Mouse (Mus musculus): Measurements from ENCODE around the gene Ift43. TPM values are rescaled to one million over a fixed set of nuclear protein-coding genes. Genes with fewer than 3 reads are reported as not detected.

The Ift43 gene
- total RNA-seq, 1 experiment, result 16.9 TPM

- Histone ChIP-seq H3K9ac (ENCODE audit: insufficient read depth, low read depth, low read length, poor library complexity, severe bottlenecking) (no peak overlapping the region), H3K27ac (ENCODE audit: insufficient read depth, low read depth, low read length, poor library complexity, severe bottlenecking) (no peak overlapping the region), H3K9me3 (ENCODE audit: control insufficient read depth, insufficient read depth, low read depth, low read length) (no peaks in the 10 kb centered on the region), H3K36me3 (ENCODE audit: control insufficient read depth, insufficient read depth, low read length, poor library complexity, severe bottlenecking) (no peaks in the 10 kb centered on the region), H3K4me3 (ENCODE audit: insufficient read depth in 1 of 2, low read depth in 1 of 2, low read length in 2 of 2, poor library complexity in 1 of 2, severe bottlenecking in 1 of 2) (no peak overlapping the region), H3K4me1 (ENCODE audit: control insufficient read depth in 2 of 2, insufficient read depth in 2 of 2, low read length in 2 of 2, poor library complexity in 1 of 2) (no peaks in the 10 kb centered on the region)
- DNase-seq (ENCODE audit: low read depth, low spot score), result no peak
- in situ Hi-C loops (cut with MboI; ENCODE audit: low sequenced_read_pairs in 2 of 2, unreplicated experiment in 2 of 2), result no loop called here
- no peak for TF ChIP-seq HCFC1 (IDR thresholded peaks at IDR 0.05; ENCODE audit: borderline replicate concordance, insufficient read depth, low read length)
These were observed 32.5 kb upstream of the Ift43 start for GRCm38 (mm10) chr12:86049813-86050212.

GRCm38 (mm10) chr12:86051477-86051876 lies 30.9 kb upstream of the Ift43 start:
- DNase-seq (ENCODE audit: low read depth, low spot score), result no peak
- no peaks in the 10 kb centered on the region for H3K36me3 ChIP-seq (ENCODE audit: control insufficient read depth, insufficient read depth, low read length, poor library complexity, severe bottlenecking)
- no peak overlapping the region for H3K4me3 ChIP-seq (ENCODE audit: insufficient read depth in 1 of 2, low read depth in 1 of 2, low read length in 2 of 2, poor library complexity in 1 of 2, severe bottlenecking in 1 of 2)
- H3K9me3 ChIP-seq (ENCODE audit: control insufficient read depth, insufficient read depth, low read depth, low read length), result no peaks in the 10 kb centered on the region
- H3K4me1 ChIP-seq (ENCODE audit: control insufficient read depth in 2 of 2, insufficient read depth in 2 of 2, low read length in 2 of 2, poor library complexity in 1 of 2), result no peaks in the 10 kb centered on the region
- in situ Hi-C loops (cut with MboI; ENCODE audit: low sequenced_read_pairs in 2 of 2, unreplicated experiment in 2 of 2), result no loop called here
- H3K9ac ChIP-seq (ENCODE audit: insufficient read depth, low read depth, low read length, poor library complexity, severe bottlenecking), result no peak overlapping the region
- TF ChIP-seq ZC3H11A (IDR thresholded peaks at IDR 0.05; ENCODE audit: borderline replicate concordance, low read depth, low read length) (no peak), MAFK (IDR thresholded peaks at IDR 0.05; ENCODE audit: insufficient read depth, low read depth, low read length) (no peak), ZNF384 (IDR thresholded peaks at IDR 0.05; ENCODE audit: low read depth, low read length) (no peak), HCFC1 (IDR thresholded peaks at IDR 0.05; ENCODE audit: borderline replicate concordance, insufficient read depth, low read length) (no peak), CHD2 (IDR thresholded peaks at IDR 0.05; ENCODE audit: low read depth, low read length) (no peak)
- H3K27ac ChIP-seq (ENCODE audit: insufficient read depth, low read depth, low read length, poor library complexity, severe bottlenecking), result no peak overlapping the region

GRCm38 (mm10) chr12:86055306-86055705 lies 27.0 kb upstream of the Ift43 start:
- Histone ChIP-seq H3K4me1 (ENCODE audit: control insufficient read depth in 2 of 2, insufficient read depth in 2 of 2, low read length in 2 of 2, poor library complexity in 1 of 2) (no peaks in the 10 kb centered on the region), H3K27ac (ENCODE audit: insufficient read depth, low read depth, low read length, poor library complexity, severe bottlenecking) (no peak overlapping the region), H3K36me3 (ENCODE audit: control insufficient read depth, insufficient read depth, low read length, poor library complexity, severe bottlenecking) (no peaks in the 10 kb centered on the region), H3K9me3 (ENCODE audit: control insufficient read depth, insufficient read depth, low read depth, low read length) (no peaks in the 10 kb centered on the region), H3K4me3 (ENCODE audit: insufficient read depth in 1 of 2, low read depth in 1 of 2, low read length in 2 of 2, poor library complexity in 1 of 2, severe bottlenecking in 1 of 2) (no peak overlapping the region), H3K9ac (ENCODE audit: insufficient read depth, low read depth, low read length, poor library complexity, severe bottlenecking) (no peak overlapping the region)
- in situ Hi-C loops (cut with MboI; ENCODE audit: low sequenced_read_pairs in 2 of 2, unreplicated experiment in 2 of 2), result no loop called here
- no peak for DNase-seq (ENCODE audit: low read depth, low spot score)
- no peak for TF ChIP-seq MAFK (IDR thresholded peaks at IDR 0.05; ENCODE audit: insufficient read depth, low read depth, low read length)
- TF ChIP-seq CHD2 (IDR thresholded peaks at IDR 0.05; ENCODE audit: low read depth, low read length), result no peak
- TF ChIP-seq ZNF384 (IDR thresholded peaks at IDR 0.05; ENCODE audit: low read depth, low read length), result no peak
- TF ChIP-seq ZC3H11A (IDR thresholded peaks at IDR 0.05; ENCODE audit: borderline replicate concordance, low read depth, low read length), result no peak
- no peak for TF ChIP-seq HCFC1 (IDR thresholded peaks at IDR 0.05; ENCODE audit: borderline replicate concordance, insufficient read depth, low read length)

GRCm38 (mm10) chr12:86056976-86057375 lies 25.4 kb upstream of the Ift43 start:
- in situ Hi-C loops (cut with MboI; ENCODE audit: low sequenced_read_pairs in 2 of 2, unreplicated experiment in 2 of 2), result no loop called here
- no peaks in the 10 kb centered on the region for H3K36me3 ChIP-seq (ENCODE audit: control insufficient read depth, insufficient read depth, low read length, poor library complexity, severe bottlenecking)

GRCm38 (mm10) chr12:86057516-86057915 lies 24.8 kb upstream of the Ift43 start:
- Histone ChIP-seq H3K36me3 (ENCODE audit: control insufficient read depth, insufficient read depth, low read length, poor library complexity, severe bottlenecking) (no peaks in the 10 kb centered on the region), H3K4me3 (ENCODE audit: insufficient read depth in 1 of 2, low read depth in 1 of 2, low read length in 2 of 2, poor library complexity in 1 of 2, severe bottlenecking in 1 of 2) (no peak overlapping the region), H3K27ac (ENCODE audit: insufficient read depth, low read depth, low read length, poor library complexity, severe bottlenecking) (no peak overlapping the region), H3K9ac (ENCODE audit: insufficient read depth, low read depth, low read length, poor library complexity, severe bottlenecking) (no peak overlapping the region), H3K9me3 (ENCODE audit: control insufficient read depth, insufficient read depth, low read depth, low read length) (no peaks in the 10 kb centered on the region), H3K4me1 (ENCODE audit: control insufficient read depth in 2 of 2, insufficient read depth in 2 of 2, low read length in 2 of 2, poor library complexity in 1 of 2) (no peaks in the 10 kb centered on the region)
- in situ Hi-C loops (cut with MboI; ENCODE audit: low sequenced_read_pairs in 2 of 2, unreplicated experiment in 2 of 2), result no loop called here
- no peak for DNase-seq (ENCODE audit: low read depth, low spot score)
- TF ChIP-seq ZNF384 (IDR thresholded peaks at IDR 0.05; ENCODE audit: low read depth, low read length) (no peak), HCFC1 (IDR thresholded peaks at IDR 0.05; ENCODE audit: borderline replicate concordance, insufficient read depth, low read length) (no peak), ZC3H11A (IDR thresholded peaks at IDR 0.05; ENCODE audit: borderline replicate concordance, low read depth, low read length) (no peak), CHD2 (IDR thresholded peaks at IDR 0.05; ENCODE audit: low read depth, low read length) (no peak), MAFK (IDR thresholded peaks at IDR 0.05; ENCODE audit: insufficient read depth, low read depth, low read length) (no peak)

More at GRCm38 (mm10) chr12:86056976-86057375, 25.4 kb upstream of the Ift43 start:
- Histone ChIP-seq H3K4me1 (ENCODE audit: control insufficient read depth in 2 of 2, insufficient read depth in 2 of 2, low read length in 2 of 2, poor library complexity in 1 of 2) (no peaks in the 10 kb centered on the region), H3K4me3 (ENCODE audit: insufficient read depth in 1 of 2, low read depth in 1 of 2, low read length in 2 of 2, poor library complexity in 1 of 2, severe bottlenecking in 1 of 2) (no peak overlapping the region), H3K9me3 (ENCODE audit: control insufficient read depth, insufficient read depth, low read depth, low read length) (no peaks in the 10 kb centered on the region), H3K9ac (ENCODE audit: insufficient read depth, low read depth, low read length, poor library complexity, severe bottlenecking) (no peak overlapping the region), H3K27ac (ENCODE audit: insufficient read depth, low read depth, low read length, poor library complexity, severe bottlenecking) (no peak overlapping the region)
- DNase-seq (ENCODE audit: low read depth, low spot score), result no peak
- TF ChIP-seq CHD2 (IDR thresholded peaks at IDR 0.05; ENCODE audit: low read depth, low read length) (no peak), MAFK (IDR thresholded peaks at IDR 0.05; ENCODE audit: insufficient read depth, low read depth, low read length) (no peak), ZNF384 (IDR thresholded peaks at IDR 0.05; ENCODE audit: low read depth, low read length) (no peak), ZC3H11A (IDR thresholded peaks at IDR 0.05; ENCODE audit: borderline replicate concordance, low read depth, low read length) (no peak)
